Mouse (Mus musculus) spleen, adult 2 months (tissue): ENCODE data around the gene Shb.

Source experiments
- CTCF ChIP-seq: fragments of 200-500 bp; IDR thresholded peaks from 2 replicates; pipeline ENCODE4 v1.5.1; 2011; ENCODE audit warnings: mild to moderate bottlenecking, inconsistent platforms; ENCODE audit not compliant: insufficient read depth, insufficient read length, insufficient replicate concordance; ENCODE audit errors: extremely low read depth
- POLR2A ChIP-seq: fragments of 200-500 bp; IDR thresholded peaks from 2 replicates; pipeline ENCODE4 v1.6.1; 2011; ENCODE audit warnings: low read depth, low read length, inconsistent platforms

- TF ChIP-seq POLR2A, result no peak
- TF ChIP-seq CTCF, result no peak
Observed at GRCm38 (mm10) chr4:45569521-45569920, 37.3 kb upstream of the Shb start.
